Mouse (Mus musculus): Measurements from ENCODE around the gene Kifap3. TPM values are rescaled to one million over a fixed set of nuclear protein-coding genes. Genes with fewer than 3 reads are reported as not detected.

Gene Kifap3
- total RNA-seq, 1 experiment from 2014 or later: 21.3 TPM

DNA sequence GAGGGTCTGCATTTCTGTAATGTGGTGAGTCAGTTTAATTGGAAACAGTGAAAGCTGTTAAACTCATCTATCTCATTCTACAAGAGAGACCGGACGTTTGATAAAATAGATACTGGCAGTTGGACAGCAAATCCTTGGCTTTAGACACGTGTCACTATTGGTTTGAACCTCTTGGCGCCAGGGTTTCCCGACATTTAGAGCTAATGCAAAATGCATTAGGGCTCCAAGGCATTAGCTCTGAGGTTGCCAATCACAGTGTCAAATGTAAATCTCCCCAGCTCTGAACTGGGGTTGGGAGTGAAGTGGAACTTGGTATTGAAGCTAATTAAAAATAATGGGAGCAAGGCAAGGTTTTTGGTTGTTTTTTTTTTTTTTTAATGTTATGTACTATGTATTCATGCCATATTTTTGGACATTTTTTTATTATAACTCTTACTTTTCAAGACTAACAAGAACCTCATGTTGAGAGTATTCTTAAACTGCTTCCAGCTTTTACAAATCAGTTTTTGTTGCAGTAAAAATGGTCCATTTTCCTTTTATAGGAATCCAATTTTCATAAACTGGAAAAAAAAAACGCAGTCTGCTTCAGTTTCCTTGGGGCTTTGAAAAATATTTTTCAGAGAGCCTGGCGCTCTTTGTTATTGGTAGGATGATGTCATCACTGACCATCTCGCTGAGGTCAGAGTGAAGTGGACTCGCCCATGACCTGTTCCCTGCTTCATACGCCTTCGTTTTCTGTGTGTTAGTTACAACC is 114.6 kb downstream of the Kifap3 start:
- no peak for DNase-seq

DNA sequence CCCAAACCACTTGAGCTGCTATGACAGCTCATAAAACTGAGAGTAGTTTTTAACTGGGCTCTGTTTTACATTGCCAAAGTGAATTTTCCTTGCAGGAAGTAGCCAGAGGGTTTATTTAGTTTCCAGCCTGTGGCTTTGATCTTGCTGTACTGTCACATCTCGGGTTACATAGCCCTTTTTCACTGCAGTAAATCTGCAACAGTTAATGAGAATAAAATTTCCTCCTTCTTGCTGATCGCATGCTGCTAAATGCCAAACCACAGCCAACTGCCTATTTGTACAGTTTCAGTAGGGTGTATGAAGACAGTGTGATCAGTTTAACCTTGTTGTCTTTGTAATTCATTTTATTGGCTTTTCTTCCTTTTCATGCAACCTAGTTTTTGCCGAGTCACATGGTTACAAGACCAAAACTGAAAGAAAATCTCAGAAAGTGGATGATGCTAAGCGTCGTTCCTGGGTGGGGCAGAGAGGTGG is 118.9 kb downstream of the Kifap3 start:
- DNase-seq: no peak

DNA sequence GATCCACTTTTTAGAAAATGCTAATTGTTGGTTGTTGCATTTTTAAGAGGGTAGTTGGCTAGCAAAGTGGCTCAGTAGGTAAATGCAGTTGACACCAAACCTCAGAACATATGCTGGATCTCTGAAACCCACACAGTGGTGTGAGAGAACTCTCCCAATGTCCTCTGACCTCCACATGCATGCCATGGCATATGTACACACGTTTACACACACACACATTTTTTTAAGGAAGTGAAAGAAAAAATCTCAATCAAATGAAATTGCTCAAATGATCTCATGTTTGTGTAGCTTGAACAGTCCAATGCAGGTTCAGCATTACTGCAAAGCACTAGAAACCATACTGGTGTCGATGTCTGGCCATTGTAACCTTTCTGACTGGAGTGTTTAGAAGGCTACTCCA is 120.2 kb downstream of the Kifap3 start:
- no peak for DNase-seq

DNA sequence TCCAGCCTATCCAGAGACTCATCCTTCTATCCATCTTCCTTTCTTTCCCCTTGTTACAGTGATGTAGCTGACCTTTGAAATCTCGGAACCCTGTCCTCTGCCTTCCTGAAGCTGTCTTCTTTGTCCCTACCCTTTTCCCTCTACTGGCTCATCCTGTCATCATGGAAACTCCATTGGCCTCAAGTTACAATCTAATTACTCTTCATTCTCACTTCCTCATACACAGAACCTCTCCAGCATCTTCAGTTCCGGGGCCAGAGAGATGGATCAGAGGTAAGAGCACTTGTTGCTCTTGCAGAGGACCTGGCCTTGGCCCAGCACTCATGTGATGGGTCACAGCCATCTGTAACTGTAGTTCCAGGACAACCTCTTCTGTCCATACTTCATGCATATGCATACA is 120.8 kb downstream of the Kifap3 start:
- DNase-seq: no peak

DNA sequence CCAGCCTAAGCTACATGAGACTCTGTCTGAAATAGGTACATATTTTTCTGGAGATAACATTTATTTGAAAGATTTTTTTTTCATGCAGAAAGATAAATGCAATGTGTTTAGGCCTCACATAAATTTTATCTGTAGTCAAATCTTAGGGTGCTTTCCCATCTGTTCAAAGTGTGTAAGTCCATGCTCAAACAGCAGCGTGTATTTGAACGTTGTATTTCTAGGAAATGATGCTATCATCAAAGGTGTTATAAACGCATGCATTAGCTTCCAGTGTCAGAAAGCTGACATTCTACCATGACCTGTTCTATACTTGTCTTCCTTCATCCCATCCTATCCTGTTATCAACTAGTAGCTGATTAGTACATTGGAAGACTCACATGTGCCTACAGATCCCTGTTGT is 124.0 kb downstream of the Kifap3 start:
- DNase-seq: no peak

DNA sequence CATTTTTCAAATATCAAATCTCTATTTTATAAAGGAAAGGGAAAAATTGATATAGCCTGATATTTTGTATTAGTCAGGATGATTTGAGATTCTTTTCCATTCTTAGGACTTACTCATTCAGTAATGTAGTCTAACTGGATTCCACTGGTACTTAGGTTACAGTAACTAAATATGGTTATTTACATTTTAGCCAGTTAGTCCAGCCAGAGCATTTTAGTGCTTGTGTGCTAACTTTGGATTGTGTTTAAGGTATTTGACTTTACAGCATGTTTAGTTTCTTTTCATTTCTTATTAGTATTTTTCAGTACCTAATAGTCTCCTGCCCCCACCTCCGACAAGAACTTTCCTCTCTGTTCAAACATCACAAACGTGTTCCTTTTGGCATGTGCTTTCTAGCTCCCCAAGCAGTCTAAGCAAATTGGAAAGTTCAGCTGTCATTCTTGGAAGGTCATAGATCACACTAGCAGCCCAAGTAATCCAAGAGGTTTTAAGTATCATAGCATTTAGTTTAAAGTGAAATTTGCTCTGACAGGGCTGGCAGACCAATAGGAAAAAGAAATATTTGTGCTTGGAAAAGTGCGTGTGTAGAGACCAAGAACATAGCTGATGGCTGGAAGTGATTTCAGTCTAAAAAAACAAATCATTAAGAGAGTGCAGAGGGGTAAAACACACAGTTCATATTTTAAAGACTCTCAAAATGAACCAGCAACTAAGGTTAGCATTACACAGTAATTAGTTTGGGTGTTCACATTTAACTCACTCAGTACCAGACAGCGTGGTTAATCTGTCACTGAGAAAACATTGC is 127.8 kb downstream of the Kifap3 start:
- no peak for DNase-seq

DNA sequence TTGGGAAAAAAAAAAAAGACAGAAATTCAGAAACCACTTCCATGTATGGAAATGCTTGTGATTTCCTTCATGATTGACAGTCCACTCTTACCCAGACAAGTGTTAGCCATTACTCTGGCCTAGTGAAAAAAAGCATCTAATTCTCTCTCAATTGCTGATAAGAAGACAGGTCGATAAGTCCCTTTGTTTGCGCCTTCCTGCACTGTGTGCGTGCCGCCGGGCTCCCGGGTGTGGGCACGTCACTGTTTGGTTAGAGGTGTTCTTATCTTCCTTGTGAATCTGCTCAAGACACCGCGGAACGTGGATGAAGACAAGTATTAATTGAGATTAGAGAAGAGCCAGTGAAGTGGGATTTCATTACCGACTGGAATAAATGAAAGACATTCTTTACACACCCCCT is 129.0 kb downstream of the Kifap3 start:
- no peak for DNase-seq

DNA sequence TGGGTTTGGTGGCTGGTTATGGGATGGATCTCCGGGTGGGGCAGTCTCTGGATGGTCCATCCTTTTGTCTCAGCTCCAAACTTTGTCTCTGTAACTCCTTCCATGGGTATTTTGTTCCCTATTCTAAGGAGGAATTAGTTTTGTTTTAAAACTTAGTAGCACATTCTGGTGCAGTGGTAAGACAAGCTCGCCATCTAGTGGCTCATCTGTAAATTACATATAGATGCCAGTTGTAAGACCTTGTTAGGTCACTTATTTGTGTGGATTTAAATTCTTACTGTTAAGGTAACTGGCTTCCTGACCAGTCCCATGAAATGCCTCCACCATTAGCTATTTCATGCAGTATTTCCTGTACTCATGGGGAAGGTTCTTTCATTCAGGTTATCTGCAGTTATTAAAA is 131.0 kb downstream of the Kifap3 start:
- no peak for DNase-seq

DNA sequence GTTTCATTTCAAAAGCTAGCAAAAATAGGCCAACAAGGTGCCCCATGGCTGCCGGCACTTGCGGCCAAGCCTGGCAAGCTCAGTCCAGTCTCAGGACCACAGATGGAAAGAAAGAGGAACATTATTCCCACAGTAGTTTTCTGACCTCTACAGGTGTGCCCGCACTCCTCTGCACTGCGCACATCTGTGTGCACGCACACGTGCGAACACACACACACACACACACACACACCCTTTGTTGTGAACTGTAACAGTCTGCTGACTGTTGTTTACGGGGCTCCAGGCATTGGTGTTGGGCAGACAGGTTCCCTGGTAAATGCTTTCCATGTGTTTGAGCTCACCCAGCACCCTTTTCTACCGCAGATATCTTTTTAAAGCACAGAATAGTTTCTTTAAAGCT is 131.4 kb downstream of the Kifap3 start:
- no peak for DNase-seq

DNA sequence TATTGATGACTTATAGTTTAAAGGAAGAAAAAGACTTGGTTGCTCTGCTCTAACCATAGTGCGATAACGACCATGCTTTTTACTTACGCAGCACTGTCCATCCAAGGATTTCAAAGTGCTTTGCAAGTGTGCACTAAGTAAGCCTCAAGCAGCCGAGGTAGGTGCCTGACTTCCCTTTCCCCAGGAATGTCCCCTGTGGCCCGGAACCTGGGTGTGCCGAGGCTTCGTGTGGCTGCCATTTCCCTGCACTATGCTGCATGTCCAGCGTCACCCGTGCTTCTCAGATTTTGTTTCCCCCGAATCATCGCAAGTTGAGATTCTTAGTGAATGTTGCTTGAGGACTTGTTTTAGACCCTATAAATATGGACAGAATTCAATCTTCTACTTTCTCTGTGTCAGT is 132.6 kb downstream of the Kifap3 start:
- no peak for DNase-seq

DNA sequence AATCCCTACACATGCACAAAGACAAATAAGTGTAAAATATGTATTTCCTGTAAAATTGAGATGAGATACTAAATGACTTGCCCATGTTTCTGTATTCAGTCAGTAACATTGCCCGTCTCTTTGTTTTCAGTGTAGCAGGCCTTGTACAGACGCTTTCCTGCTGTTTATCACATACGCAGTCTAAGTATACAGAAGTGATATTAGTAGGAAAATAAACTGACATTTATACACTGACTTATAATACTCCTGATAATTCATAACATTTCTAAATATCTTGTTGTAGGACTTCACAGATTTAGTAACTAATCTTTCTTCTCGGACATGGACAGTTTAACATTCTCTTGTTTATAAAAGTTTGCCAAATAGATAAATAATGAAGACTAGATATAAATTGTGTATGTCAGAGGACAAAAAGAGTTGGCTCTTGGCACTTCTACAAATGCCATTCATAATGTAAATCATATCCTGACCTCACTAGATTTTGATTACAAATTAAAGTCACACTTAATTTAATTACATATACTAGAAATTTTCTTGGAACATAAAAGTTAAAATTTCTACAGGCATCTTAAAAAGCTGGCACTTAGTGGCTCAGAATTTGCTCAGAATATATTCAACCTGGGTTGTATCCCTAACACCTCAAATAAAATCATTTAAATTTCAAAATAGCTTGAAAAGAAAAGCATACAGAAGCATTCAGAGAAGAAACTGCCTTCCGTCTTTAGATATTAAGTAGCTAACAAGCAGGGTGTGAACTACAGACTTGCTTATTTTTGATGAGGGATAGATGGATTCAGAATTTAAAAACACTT is 138.2 kb downstream of the Kifap3 start:
- no peak for DNase-seq

DNA sequence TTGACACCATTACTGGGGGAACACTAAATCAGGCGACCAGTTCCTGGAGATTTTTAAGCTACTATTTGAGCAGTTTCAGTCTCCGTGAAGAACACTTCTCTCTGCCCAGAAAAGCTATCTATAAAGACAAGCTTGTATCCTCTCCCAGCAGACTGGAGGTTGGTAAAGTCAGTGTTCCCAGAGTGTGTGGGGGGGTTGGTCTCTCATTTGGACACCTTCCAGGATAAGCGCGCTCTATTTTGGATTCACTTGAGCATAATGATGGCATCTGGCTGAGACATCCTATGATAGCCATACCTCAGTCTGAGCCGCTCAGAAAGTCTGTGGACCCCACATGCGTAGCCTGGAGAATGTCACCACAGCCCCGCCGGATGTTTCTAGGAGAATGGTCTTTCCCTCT is 144.7 kb downstream of the Kifap3 start:
- no peak for DNase-seq

DNA sequence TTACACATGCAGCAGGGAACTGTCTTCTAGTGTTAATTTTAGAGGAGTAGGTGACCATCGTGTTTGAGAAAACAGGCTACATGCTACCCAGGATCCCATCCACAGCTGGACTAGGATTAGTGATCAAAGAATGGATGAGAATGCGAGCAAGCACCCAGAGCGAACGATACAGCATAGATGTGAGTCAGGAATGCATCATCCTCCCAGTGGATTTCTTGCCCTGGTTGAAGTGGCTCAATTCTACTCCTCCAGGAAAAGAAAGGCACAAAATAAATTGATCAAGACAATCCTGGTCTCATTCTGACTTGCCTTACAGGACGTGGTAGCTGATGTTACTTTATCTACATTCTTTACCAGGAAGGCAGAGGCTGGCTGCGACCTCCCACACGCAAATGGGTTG is 149.5 kb downstream of the Kifap3 start, which contains the start of gene Scyl3:
Gene Scyl3 (plus strand): TSS at position 255 of the 400 bp plus-strand sequence.
- no peak for DNase-seq

DNA sequence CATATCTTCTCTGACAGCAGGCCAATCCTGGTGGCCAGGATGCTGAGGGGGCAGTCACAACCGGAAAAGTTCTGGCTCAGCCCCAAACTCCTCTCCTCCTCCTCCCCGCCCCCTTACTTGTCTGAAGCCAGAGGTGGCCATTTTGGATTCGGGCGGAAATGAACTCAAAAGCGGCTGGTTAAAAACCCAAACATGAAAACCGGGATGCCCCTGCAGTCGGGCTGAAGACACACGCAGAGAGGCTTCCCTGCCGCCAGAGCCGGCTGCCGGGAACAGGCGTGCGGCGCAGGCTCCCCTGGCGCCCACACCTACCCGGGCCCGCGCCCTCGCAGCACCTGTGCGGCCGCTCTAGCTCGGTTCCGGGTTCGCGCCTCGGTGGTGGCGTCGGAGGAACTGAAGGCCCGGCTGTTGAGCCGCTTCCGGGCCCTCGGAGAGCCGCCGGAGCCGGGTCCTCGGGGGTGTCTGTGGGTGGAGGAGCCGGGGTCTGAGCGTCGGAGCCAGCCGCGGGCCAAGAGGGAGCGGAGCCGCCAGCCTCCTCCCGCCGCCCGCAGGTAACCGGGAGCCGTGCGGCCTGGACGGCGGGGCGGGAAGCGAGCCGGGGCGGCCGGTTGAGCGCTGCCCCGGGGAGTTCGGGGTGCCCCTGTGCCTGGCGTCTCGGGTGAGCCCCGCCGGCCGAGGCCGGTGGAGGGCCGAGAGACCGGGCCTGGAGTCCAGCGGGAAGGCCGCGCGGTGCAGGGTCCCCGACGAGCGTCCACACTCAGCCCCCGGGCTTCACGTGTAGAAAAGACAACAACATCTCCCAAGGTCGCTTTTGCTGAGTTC is 150.5 kb downstream of the Kifap3 start:
- DNase-seq: peak; percentile 87

DNA sequence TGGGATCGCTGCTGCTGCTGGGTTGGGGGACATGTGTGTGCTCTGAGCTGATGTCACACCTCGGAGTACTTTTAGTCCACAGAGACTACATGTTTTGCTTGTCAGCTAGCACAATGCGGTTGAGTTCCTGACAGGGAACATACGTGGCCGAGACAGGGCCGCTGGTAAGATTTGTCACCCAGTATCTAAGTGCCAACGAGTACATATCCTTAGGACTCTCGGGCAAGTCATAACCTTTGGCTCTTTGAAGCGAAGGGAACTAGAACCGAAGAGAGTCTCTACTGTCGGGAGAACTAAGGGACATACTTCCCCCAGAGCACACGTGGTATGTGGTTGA is 151.0 kb downstream of the Kifap3 start:
- no peak for DNase-seq

DNA sequence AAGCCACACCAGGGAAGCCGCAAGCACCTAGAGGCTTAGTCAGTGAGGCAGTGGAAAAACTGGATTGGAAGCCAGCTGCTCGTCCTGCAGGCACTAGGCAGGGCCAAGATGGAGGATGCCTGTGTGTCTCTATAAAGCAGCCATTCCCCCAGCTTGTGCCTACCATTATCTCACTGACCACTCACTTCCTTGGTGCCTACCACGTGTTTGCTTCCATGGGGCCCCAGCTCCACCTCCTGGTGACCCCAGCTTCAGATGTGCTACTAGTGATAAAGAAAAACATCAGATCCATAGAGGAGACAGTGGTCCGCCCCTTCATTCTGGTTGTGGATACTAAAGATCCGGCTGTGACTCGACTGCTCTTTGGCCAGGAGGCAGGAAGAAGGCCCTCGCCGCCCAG is 152.4 kb downstream of the Kifap3 start:
- DNase-seq: no peak

DNA sequence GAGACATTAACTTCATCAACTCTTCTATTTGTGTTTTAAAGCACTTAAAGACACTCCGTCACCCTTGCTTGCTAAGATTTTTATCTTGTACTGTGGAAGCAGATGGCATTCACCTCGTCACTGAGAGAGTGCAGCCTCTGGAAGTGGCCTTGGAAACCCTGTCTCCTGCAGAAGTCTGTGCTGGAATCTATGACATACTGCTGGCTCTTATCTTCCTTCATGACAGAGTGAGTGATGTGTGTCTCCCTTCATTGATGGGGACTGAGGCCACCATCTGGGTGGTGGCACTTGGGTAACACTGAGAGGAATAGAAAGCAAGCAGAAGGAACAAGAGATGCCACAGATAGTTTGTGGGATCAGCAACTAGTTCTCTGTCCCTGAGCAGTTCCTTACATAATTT is 155.2 kb downstream of the Kifap3 start:
- no peak for DNase-seq

DNA sequence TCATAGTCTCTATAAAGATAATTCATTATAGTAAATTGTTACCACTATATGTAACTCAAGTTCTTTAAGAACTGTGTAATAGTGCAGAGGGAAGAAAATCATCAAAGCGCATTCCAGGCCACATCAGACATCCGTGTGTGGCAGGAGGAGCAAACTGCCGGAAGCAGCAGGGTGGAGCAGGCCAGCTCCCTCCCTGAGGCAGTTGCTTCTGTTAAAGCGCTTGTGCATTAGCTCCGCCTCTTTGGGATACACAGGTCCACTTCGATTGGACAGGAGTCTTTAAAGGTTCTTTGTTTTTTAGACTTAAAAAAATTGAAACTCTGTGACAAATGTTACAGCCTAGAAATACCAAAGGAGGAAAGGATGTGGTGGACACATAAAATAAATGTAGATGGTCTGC is 162.7 kb downstream of the Kifap3 start:
- no peak for DNase-seq

DNA sequence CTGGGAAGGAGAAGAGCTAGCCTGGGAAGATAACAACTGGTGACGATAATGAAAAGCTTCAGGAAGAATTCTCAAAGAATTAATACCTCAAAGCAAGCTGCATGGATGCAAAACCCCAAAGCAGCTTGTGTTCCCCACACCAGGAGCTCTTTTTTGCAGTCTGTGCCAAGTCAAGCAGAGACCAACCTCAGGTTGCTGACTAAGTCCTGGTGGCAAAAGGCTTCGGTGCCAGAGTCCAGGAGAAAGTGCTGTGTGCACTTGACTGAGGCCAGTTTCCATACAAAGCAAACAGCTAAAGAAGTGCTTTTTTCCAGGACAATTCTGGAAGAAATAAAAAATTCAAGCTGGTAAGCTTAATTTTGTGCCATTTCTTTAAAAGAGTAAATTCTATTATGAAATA is 174.0 kb downstream of the Kifap3 start:
- DNase-seq: no peak

DNA sequence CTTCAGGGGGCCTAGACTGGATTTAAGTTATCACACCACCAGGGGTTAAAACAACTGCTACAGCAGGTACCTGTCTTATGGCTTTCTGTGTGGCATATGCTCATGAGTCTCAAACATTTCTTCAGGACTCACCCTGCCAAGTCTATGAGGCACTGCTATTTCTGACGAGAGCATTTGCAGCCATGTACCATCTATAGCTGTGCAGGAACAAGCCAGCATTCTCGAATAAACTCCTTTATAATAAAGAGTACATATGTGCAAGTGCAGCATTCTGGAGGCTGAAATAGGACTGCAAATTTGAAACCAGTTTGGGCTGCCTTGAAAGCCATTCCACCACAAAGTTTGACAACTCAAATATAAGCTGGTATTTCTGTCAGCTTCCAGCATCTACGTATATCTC is 178.7 kb downstream of the Kifap3 start:
- no peak for DNase-seq

DNA sequence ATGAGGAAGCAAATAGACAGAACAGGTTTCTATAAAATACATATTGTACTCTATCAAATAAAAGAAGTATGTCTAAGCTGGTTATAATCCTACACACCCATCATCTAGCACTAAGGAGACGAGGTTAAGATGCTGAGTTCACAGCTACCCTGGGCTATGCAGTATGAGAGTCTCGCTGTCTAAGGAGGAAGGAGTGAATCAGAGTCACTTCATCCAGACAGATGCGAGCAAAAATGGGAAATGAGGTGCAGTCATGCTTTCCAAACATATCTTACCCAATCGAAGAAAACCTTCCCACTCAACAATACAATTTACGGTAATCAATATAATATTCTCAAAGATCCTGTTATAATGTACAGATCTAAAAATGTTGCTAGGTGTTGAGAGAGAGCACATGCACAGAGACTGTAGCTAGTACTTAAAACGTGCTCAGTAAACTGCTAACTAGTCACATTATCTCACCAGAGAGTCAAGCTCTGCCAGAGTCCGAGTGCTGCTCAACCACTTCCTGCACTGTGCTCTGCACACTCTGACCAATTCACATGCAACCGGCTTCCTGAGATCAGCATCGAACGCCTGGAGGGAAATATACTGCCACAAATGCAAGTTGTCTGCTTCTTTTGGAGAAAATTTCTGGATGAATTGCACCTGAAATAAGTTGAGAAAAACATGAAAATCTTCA is 184.8 kb downstream of the Kifap3 start:
- no peak for DNase-seq
